Mouse (Mus musculus): ENCODE measurements around the gene Tgm2.
A peak's percentile ranks its signal among the peaks of the same experiment; 100 is the strongest.

DNA sequence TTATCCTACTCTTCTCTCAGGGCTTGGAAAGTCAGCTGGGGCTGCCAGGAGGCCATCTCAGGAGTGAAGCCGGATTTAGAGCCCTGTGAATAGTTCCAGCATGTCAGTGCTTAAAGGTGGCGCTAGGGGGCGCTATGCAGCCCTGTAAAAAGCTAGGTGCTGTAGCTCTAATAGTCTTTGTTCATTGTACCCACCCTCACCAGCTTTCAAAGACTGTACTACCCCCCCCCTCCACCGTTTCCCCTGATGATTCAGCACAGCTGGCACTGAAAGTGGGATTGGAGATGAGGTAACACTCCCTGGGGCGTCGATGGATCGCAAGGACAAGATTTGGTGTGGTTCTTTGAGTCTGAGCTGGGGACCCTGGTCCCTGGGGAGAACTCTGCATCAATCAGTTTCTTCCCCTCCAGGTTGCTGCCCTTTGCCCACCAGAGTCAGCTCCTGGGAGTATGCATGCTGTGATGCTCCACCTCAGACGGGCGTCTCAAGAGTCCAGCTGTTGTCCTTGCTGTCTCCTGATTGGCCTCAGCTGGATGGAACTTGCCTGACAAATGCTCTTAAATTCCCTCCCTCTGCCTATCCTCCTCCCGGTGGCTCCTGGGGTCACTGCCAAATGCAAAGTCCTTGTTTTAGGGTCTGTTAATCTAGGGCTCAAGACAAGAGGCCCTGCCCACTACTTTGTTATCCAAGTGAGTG is 48.9 kb upstream of the Tgm2 start:
- TF ChIP-seq CTCF (IDR thresholded peaks at IDR 0.05; ENCODE audit: extremely low read depth, insufficient read depth, insufficient read length, insufficient replicate concordance) (peak; percentile 44; the same call in 1 of the 2 replicates), POLR2A (IDR thresholded peaks at IDR 0.05; ENCODE audit: low read depth, low read length) (no peak)
